8 mouse cellular contexts compared by ENCODE assay signal in the genomic region with DNA sequence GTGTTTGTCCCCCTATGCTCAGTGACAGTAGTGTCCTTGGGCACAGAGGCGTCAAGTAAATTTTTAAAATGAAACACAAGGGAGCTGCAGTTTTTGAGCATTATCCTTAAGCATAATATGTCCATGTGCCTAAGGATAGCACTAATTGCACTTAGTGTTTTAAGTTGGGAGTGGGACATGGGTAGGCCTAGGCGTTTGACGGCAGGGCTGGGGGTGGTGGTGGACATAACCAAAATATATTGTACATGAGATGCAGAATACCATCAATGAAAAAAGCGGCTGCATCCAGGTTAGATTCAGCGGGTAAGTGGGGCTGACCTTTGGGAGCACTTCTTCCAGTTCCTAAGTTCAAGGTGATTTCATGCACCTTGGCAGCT. TPM values are rescaled to one million over a fixed set of nuclear protein-coding genes. Genes with fewer than 3 reads are reported as not detected.
DNase-seq lines count a peak whose midpoint lies in the region; ATAC-seq and TF ChIP-seq lines count a peak whose summit lies in the region.

No protein-coding gene starts in this region.

- peak overlapping the region; percentile 76 for H3K27ac ChIP-seq in heart, embryonic 15.5 days
- H3K27ac ChIP-seq in ES-Bruce4 (ENCODE audit: insufficient read depth, low read length): 0 out of 2 replicates have a peak overlapping the region, but pooled peaks have one; percentile 23
- H3K27ac ChIP-seq in forebrain, embryonic 14.5 days (ENCODE audit: low read depth, low read length): peak overlapping the region; percentile 48; the same call in 1 of the 2 replicates
- peak overlapping the region; percentile 90 for H3K27ac ChIP-seq in liver, postnatal 0 days (ENCODE audit: low read depth)

- H3K4me2 ChIP-seq in heart, embryonic 15.5 days: peak overlapping the region; percentile 75
- H3K4me2 ChIP-seq in forebrain, embryonic 14.5 days (ENCODE audit: low read length): peak overlapping the region; percentile 66
- H3K4me2 ChIP-seq in liver, postnatal 0 days (ENCODE audit: low read depth, low read length): peak overlapping the region; percentile 90

- H3K4me3 ChIP-seq in heart, embryonic 15.5 days: peak overlapping the region; percentile 70
- peak overlapping the region; percentile 95 for H3K4me3 ChIP-seq in ES-Bruce4 (ENCODE audit: low read depth, low read length)
- H3K4me3 ChIP-seq in forebrain, embryonic 14.5 days (ENCODE audit: low read depth, low read length): peak overlapping the region; percentile 65
- H3K4me3 ChIP-seq in liver, postnatal 0 days (ENCODE audit: low read depth, low read length): peak overlapping the region; percentile 68

- DNase-seq in heart, postnatal 4 days: no peak
- no peak for DNase-seq in forebrain, embryonic 14.5 days (ENCODE audit: low spot score)
- DNase-seq in liver, postnatal 0 days: no peak
- DNase-seq in spleen, postnatal 4 days (ENCODE audit: low spot score in 2 of 2): no peak
- DNase-seq in natural killer cell, adult 2 months (ENCODE audit: low spot score in 2 of 2): no peak
- DNase-seq in adrenal gland, postnatal 4 days (ENCODE audit: low spot score in 2 of 2): no peak

- H3K9ac ChIP-seq in heart, embryonic 15.5 days: peak overlapping the region; percentile 64
- peak overlapping the region; percentile 82 for H3K9ac ChIP-seq in ES-Bruce4 (ENCODE audit: low read depth, poor library complexity, severe bottlenecking)
- peak overlapping the region; percentile 80 for H3K9ac ChIP-seq in forebrain, embryonic 14.5 days (ENCODE audit: low read length)
- H3K9ac ChIP-seq in liver, postnatal 0 days (replicated peaks): peak overlapping the region; percentile 76

- TF ChIP-seq CTCF in ES-Bruce4 (IDR thresholded peaks at IDR 0.05; ENCODE audit: low read depth, low read length): no peak
- TF ChIP-seq CTCF in liver, postnatal 0 days (IDR thresholded peaks at IDR 0.05; ENCODE audit: low read depth): no peak

- 9% methylated on average over 5 of the region's 5 CpGs for WGBS in heart, embryonic 15.5 days
- 15% methylated on average over 5 of the region's 5 CpGs for WGBS in forebrain, embryonic 14.5 days
- 7% methylated on average over 5 of the region's 5 CpGs for WGBS in liver, postnatal 0 days (ENCODE audit: insufficient replicate concordance)

- H3K9me3 ChIP-seq in heart, embryonic 15.5 days (replicated peaks): no peaks in the 10 kb centered on the region
- H3K9me3 ChIP-seq in ES-Bruce4 (replicated peaks; ENCODE audit: control insufficient read depth, insufficient read depth, low read length, poor library complexity, severe bottlenecking): no peaks in the 10 kb centered on the region
- no peaks in the 10 kb centered on the region for H3K9me3 ChIP-seq in forebrain, embryonic 14.5 days (replicated peaks; ENCODE audit: control insufficient read depth, low read length)
- H3K9me3 ChIP-seq in liver, postnatal 0 days (ENCODE audit: low read length): no peaks in the 10 kb centered on the region

- 0 out of 2 replicates have a peak, but pooled peaks have one; percentile 0 for ATAC-seq in heart, embryonic 15.5 days (replicated peaks; ENCODE audit: insufficient number of reproducible peaks, insufficient read depth, low FRiP score, low read depth)
- ATAC-seq in forebrain, embryonic 14.5 days: no peak; the same call in 1 of the 2 replicates
- ATAC-seq in liver, postnatal 0 days: no peak

- H3K36me3 ChIP-seq in heart, embryonic 15.5 days: peaks cover 15% of the 10 kb centered on the region; the same call in 1 of the 2 replicates
- H3K36me3 ChIP-seq in ES-Bruce4 (ENCODE audit: control insufficient read depth, insufficient read depth, low read length, poor library complexity, severe bottlenecking): peaks cover 9% of the 10 kb centered on the region
- H3K36me3 ChIP-seq in forebrain, embryonic 14.5 days (ENCODE audit: control insufficient read depth, insufficient read depth, low read length): peaks cover 13% of the 10 kb centered on the region
- H3K36me3 ChIP-seq in liver, postnatal 0 days (replicated peaks; ENCODE audit: insufficient read depth, low read length): peaks cover 8% of the 10 kb centered on the region

- no peaks in the 10 kb centered on the region for H3K27me3 ChIP-seq in heart, embryonic 15.5 days
- no peaks in the 10 kb centered on the region for H3K27me3 ChIP-seq in ES-Bruce4 (ENCODE audit: control insufficient read depth, insufficient read depth, low read length, poor library complexity, severe bottlenecking)
- H3K27me3 ChIP-seq in forebrain, embryonic 14.5 days (replicated peaks; ENCODE audit: control insufficient read depth, insufficient read depth, low read length): no peaks in the 10 kb centered on the region
- H3K27me3 ChIP-seq in liver, postnatal 0 days (ENCODE audit: insufficient read depth, low read length): no peaks in the 10 kb centered on the region

- peaks cover 23% of the 10 kb centered on the region for H3K4me1 ChIP-seq in heart, embryonic 15.5 days (replicated peaks)
- H3K4me1 ChIP-seq in ES-Bruce4 (ENCODE audit: control insufficient read depth, insufficient read depth, low read length): no peaks in the 10 kb centered on the region
- H3K4me1 ChIP-seq in forebrain, embryonic 14.5 days (ENCODE audit: control insufficient read depth, insufficient read depth, low read length): peaks cover 13% of the 10 kb centered on the region
- peaks cover 27% of the 10 kb centered on the region for H3K4me1 ChIP-seq in liver, postnatal 0 days (ENCODE audit: insufficient read depth)

- no peak for TF ChIP-seq EP300 in ES-Bruce4 (IDR thresholded peaks at IDR 0.05; ENCODE audit: insufficient read depth, low read depth, low read length)
- TF ChIP-seq EP300 in liver, postnatal 0 days (IDR thresholded peaks at IDR 0.05; ENCODE audit: low read depth): no peak

- no peak for TF ChIP-seq POLR2A in ES-Bruce4 (IDR thresholded peaks at IDR 0.05; ENCODE audit: insufficient read depth, low read length)

RNA-seq across cellular contexts. Expression of a gene that starts 0.5 kb away (rescaled TPM):
- 93.3 and 93.4 TPM in 2 replicates for polyA plus RNA-seq in heart, embryonic 15.5 days (2015; fragmentation: Nextera tagmentation; extraction: Ambion mirVana)
- 10 to 100 TPM; 50.5 to 52.2 TPM for total RNA-seq in heart, postnatal 4 days (2021)
- polyA plus RNA-seq in ES-Bruce4 (2011; ENCODE audit: insufficient read depth, insufficient read length, low read depth, missing spikeins): 72.8 and 77.1 TPM in 2 replicates
- polyA plus RNA-seq in forebrain, embryonic 14.5 days (2014; fragmentation: Nextera tagmentation; extraction: Ambion mirVana): 47.0 and 55.8 TPM in 2 replicates
- 15.6 and 16.6 TPM in 2 replicates for polyA plus RNA-seq in liver, postnatal 0 days (2015; fragmentation: Nextera tagmentation; extraction: Ambion mirVana)
- total RNA-seq in adrenal gland, postnatal 4 days (2021): 10 to 100 TPM; 46.8 to 49.4 TPM

RNA-seq across cellular contexts. Expression of a gene that starts 0.5 kb away (rescaled TPM):
- 14.0 and 14.6 TPM in 2 replicates for polyA plus RNA-seq in heart, embryonic 15.5 days (2015; fragmentation: Nextera tagmentation; extraction: Ambion mirVana)
- 10 to 100 TPM; 11.1 to 11.8 TPM for total RNA-seq in heart, postnatal 4 days (2021)
- polyA plus RNA-seq in ES-Bruce4 (2011; ENCODE audit: insufficient read depth, insufficient read length, low read depth, missing spikeins): 80.4 and 84.0 TPM in 2 replicates
- polyA plus RNA-seq in forebrain, embryonic 14.5 days (2014; fragmentation: Nextera tagmentation; extraction: Ambion mirVana): 13.9 and 14.7 TPM in 2 replicates
- 12.3 and 13.6 TPM in 2 replicates for polyA plus RNA-seq in liver, postnatal 0 days (2015; fragmentation: Nextera tagmentation; extraction: Ambion mirVana)
- total RNA-seq in adrenal gland, postnatal 4 days (2021): 10 to 100 TPM; 20.0 to 21.6 TPM

RNA-seq across cellular contexts. Expression of a gene that starts 43.8 kb away (rescaled TPM):
- polyA plus RNA-seq in heart, embryonic 15.5 days (2015; fragmentation: Nextera tagmentation; extraction: Ambion mirVana): 7.8 and 9.8 TPM in 2 replicates
- total RNA-seq in heart, postnatal 4 days (2021): 10 to 100 TPM; 10.6 to 10.9 TPM
- 11.0 and 13.1 TPM in 2 replicates for polyA plus RNA-seq in ES-Bruce4 (2011; ENCODE audit: insufficient read depth, insufficient read length, low read depth, missing spikeins)
- 16.5 and 20.3 TPM in 2 replicates for polyA plus RNA-seq in forebrain, embryonic 14.5 days (2014; fragmentation: Nextera tagmentation; extraction: Ambion mirVana)
- polyA plus RNA-seq in liver, postnatal 0 days (2015; fragmentation: Nextera tagmentation; extraction: Ambion mirVana): 3.1 TPM in 2 replicates
- total RNA-seq in adrenal gland, postnatal 4 days (2021): 10 to 100 TPM; 11.1 to 13.4 TPM

RNA-seq across cellular contexts. Expression of a gene that starts 50.6 kb away (rescaled TPM):
- 0.10 TPM in 1 of 2 replicates, not detected in the other for polyA plus RNA-seq in heart, embryonic 15.5 days (2015; fragmentation: Nextera tagmentation; extraction: Ambion mirVana)
- total RNA-seq in heart, postnatal 4 days (2021): under 1 TPM; 0.19 to 0.23 TPM
- 4.2 and 6.8 TPM in 2 replicates for polyA plus RNA-seq in ES-Bruce4 (2011; ENCODE audit: insufficient read depth, insufficient read length, low read depth, missing spikeins)
- polyA plus RNA-seq in forebrain, embryonic 14.5 days (2014; fragmentation: Nextera tagmentation; extraction: Ambion mirVana): 0.17 and 0.18 TPM in 2 replicates
- not detected in 2 replicates for polyA plus RNA-seq in liver, postnatal 0 days (2015; fragmentation: Nextera tagmentation; extraction: Ambion mirVana)
- total RNA-seq in adrenal gland, postnatal 4 days (2021): 1 to 10 TPM in 1 of 2 experiments, under 1 TPM in 1; 0.79 to 2.0 TPM

Comparison
In these comparisons a context has a peak if more than half of its experiments do, and no peak if none do; other contexts are left out.
1. H3K27ac ChIP-seq: peak in every context shown above with its lines; median percentile 90 in liver, postnatal 0 days; 76 in heart, embryonic 15.5 days; 48 in forebrain, embryonic 14.5 days; 23 in ES-Bruce4.